Mouse (Mus musculus): ENCODE results near the gene St3gal3.
A peak's percentile ranks its signal among the peaks of the same experiment; 100 is the strongest.

Gene St3gal3

GRCm38 (mm10) chr4:117926545-117927482 is 207.9 kb downstream of the St3gal3 start:
- peak; percentile 66 for DNase-seq (ENCODE audit: low spot score)

GRCm38 (mm10) chr4:117924916-117925315 is 209.8 kb downstream of the St3gal3 start:
- DNase-seq (ENCODE audit: low spot score) = no peak

- no peak for DNase-seq (ENCODE audit: low spot score)
Observed at GRCm38 (mm10) chr4:117923450-117923849, 211.3 kb downstream of the St3gal3 start.

GRCm38 (mm10) chr4:117921358-117921757 is 213.4 kb downstream of the St3gal3 start:
- no peak for DNase-seq (ENCODE audit: low spot score)

- no peak for DNase-seq (ENCODE audit: low spot score)
Observed at GRCm38 (mm10) chr4:117918762-117919161, 216.0 kb downstream of the St3gal3 start.

GRCm38 (mm10) chr4:117918261-117918660 is 216.5 kb downstream of the St3gal3 start:
- no peak for DNase-seq (ENCODE audit: low spot score)

GRCm38 (mm10) chr4:117917847-117918246 is 216.9 kb downstream of the St3gal3 start:
- DNase-seq (ENCODE audit: low spot score) = no peak

GRCm38 (mm10) chr4:117917402-117917801 is 217.3 kb downstream of the St3gal3 start:
- DNase-seq (ENCODE audit: low spot score) = no peak

GRCm38 (mm10) chr4:117916386-117916785 is 218.3 kb downstream of the St3gal3 start:
- no peak for DNase-seq (ENCODE audit: low spot score)

- no peak for DNase-seq (ENCODE audit: low spot score)
Observed at GRCm38 (mm10) chr4:117915489-117916105, 219.1 kb downstream of the St3gal3 start.

- DNase-seq (ENCODE audit: low spot score) = peak; percentile 95
Observed at GRCm38 (mm10) chr4:117914591-117915442, 219.9 kb downstream of the St3gal3 start, which contains the start of gene Ipo13. Gene Ipo13, minus strand, starts transcription at chr4:117914999.

GRCm38 (mm10) chr4:117914031-117914430 is 220.7 kb downstream of the St3gal3 start:
- DNase-seq (ENCODE audit: low spot score) = no peak

GRCm38 (mm10) chr4:117913421-117913820 is 221.3 kb downstream of the St3gal3 start:
- DNase-seq (ENCODE audit: low spot score) = no peak

- no peak for DNase-seq (ENCODE audit: low spot score)
Observed at GRCm38 (mm10) chr4:117912685-117913273, 221.9 kb downstream of the St3gal3 start.

GRCm38 (mm10) chr4:117912131-117912561 is 222.6 kb downstream of the St3gal3 start:
- no peak for DNase-seq (ENCODE audit: low spot score)

GRCm38 (mm10) chr4:117908834-117909453 is 225.8 kb downstream of the St3gal3 start:
- DNase-seq (ENCODE audit: low spot score) = peak; percentile 47

GRCm38 (mm10) chr4:117906196-117906595 is 228.5 kb downstream of the St3gal3 start:
- no peak for DNase-seq (ENCODE audit: low spot score)

- DNase-seq (ENCODE audit: low spot score) = no peak
Observed at GRCm38 (mm10) chr4:117904761-117905160, 230.0 kb downstream of the St3gal3 start.

- no peak for DNase-seq (ENCODE audit: low spot score)
Observed at GRCm38 (mm10) chr4:117904094-117904493, 230.6 kb downstream of the St3gal3 start.

GRCm38 (mm10) chr4:117898111-117898510 is 236.6 kb downstream of the St3gal3 start:
- no peak for DNase-seq (ENCODE audit: low spot score)

- no peak for DNase-seq (ENCODE audit: low spot score)
Observed at GRCm38 (mm10) chr4:117896031-117896430, 238.7 kb downstream of the St3gal3 start.

All from retina, embryonic 14.5 days (tissue).